Mouse (Mus musculus) bone marrow macrophage, adult 2 months (primary cell): ENCODE results near the gene Dhx35.

Source experiments
- CTCF ChIP-seq: IDR thresholded peaks from 2 replicates; pipeline ENCODE4 v1.5.1; 2012; ENCODE audit warnings: low read depth, mild to moderate bottlenecking, low read length, moderate library complexity
- POLR2A ChIP-seq: IDR thresholded peaks from 2 replicates; pipeline ENCODE4 v1.6.1; 2012; ENCODE audit warnings: mild to moderate bottlenecking, low read depth, low read length, borderline replicate concordance

- TF ChIP-seq POLR2A (no peak), CTCF (no peak)
Observed at GRCm38 (mm10) chr2:158898469-158899196, 104.0 kb downstream of the Dhx35 start.
